Mouse (Mus musculus) heart, embryonic 15.5 days (tissue): ENCODE data around the gene Agpat3. TPM values are rescaled to one million over a fixed set of nuclear protein-coding genes. Genes with fewer than 3 reads are reported as not detected.
A peak's percentile ranks its signal among the peaks of the same experiment; 100 is the strongest.

Experiments
- ATAC-seq: fragments of 200-750 bp; cut with Nextera tagmentation; replicated peaks from 2 replicates; pipeline ENCODE4 v1.8.0; 2017; ENCODE audit warnings: low read depth, moderate TSS enrichment; ENCODE audit not compliant: insufficient number of reproducible peaks, insufficient read depth, low FRiP score
- H3K27ac ChIP-seq: fragments of 300-500 bp; sonication (generic); 2 replicates; pipeline ENCODE4 v1.5.1; 2015; ENCODE audit warnings: mild to moderate bottlenecking, inconsistent platforms
- H3K27me3 ChIP-seq: fragments of 300-500 bp; sonication (generic); 2 replicates; pipeline ENCODE4 v1.6.1; 2015; ENCODE audit warnings: inconsistent platforms
- H3K36me3 ChIP-seq: fragments of 300-500 bp; sonication (generic); 2 replicates; pipeline ENCODE4 v1.6.1; 2015; ENCODE audit warnings: mild to moderate bottlenecking, inconsistent platforms
- H3K4me1 ChIP-seq: fragments of 300-500 bp; sonication (generic); replicated peaks from 2 replicates; pipeline ENCODE4 v1.6.1; 2015; ENCODE audit warnings: inconsistent platforms
- H3K4me2 ChIP-seq: fragments of 300-500 bp; sonication (generic); 2 replicates; pipeline ENCODE4 v1.6.1; 2015; ENCODE audit warnings: inconsistent platforms, mild to moderate bottlenecking, moderate library complexity
- H3K4me3 ChIP-seq: fragments of 300-500 bp; sonication (generic); 2 replicates; pipeline ENCODE4 v1.5.1; 2015; ENCODE audit warnings: mild to moderate bottlenecking, inconsistent platforms
- H3K9ac ChIP-seq: fragments of 300-500 bp; sonication (generic); 2 replicates; pipeline ENCODE4 v1.6.1; 2015; ENCODE audit warnings: mild to moderate bottlenecking, inconsistent platforms
- H3K9me3 ChIP-seq: fragments of 300-500 bp; sonication (generic); replicated peaks from 2 replicates; pipeline ENCODE4 v1.6.1; 2016; ENCODE audit warnings: inconsistent platforms
- WGBS: fragments of 180-500 bp; shearing (Covaris S2); methylation state at CpG from one replicate; pipeline ENCODE4 v1.1.7; 2015; ENCODE audit warnings: mixed read lengths; 5-methylcytosine and 5-hydroxymethylcytosine counted together
- polyA plus RNA-seq: library from polyadenylated mRNA; unstranded; fragments of >200 nt; fragmentation: Nextera tagmentation; extraction: Ambion mirVana; gene quantifications from 2 replicates; pipeline ENCODE4 v1.2.1, GENCODE M21; 2015

The Agpat3 gene
- polyA plus RNA-seq, 1 experiment from 2014 or later = 54.2 TPM

DNA sequence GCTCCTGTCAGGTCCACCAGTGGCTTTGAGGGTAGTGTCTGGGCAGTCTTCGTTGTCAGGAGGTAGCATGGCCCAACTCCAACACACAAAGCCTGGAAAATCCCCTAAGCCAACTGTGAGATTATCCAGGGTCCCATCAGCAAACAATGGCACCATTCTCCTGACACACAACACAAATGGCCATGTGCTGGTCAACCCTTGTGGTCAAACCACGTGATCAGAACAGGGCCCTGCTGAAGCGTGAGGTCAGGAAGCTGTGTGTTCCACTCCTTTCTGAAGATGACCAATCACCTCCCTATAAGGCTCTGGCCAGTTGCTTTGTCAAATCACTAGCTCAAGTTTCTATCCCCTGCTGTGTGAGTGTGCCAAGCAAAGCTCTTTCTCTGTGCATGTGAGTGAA is 47.3 kb downstream of the Agpat3 start:
- Histone ChIP-seq H3K9me3 (no peaks in the 10 kb centered on the region), H3K27me3 (no peaks in the 10 kb centered on the region), H3K4me1 (peaks cover 13% of the 10 kb centered on the region), H3K27ac (no peak overlapping the region), H3K9ac (no peak overlapping the region), H3K36me3 (no peaks in the 10 kb centered on the region), H3K4me3 (no peak overlapping the region), H3K4me2 (no peak overlapping the region)
- ATAC-seq = no peak
- WGBS = 79% methylated on average over 3 of the region's 3 CpGs

DNA sequence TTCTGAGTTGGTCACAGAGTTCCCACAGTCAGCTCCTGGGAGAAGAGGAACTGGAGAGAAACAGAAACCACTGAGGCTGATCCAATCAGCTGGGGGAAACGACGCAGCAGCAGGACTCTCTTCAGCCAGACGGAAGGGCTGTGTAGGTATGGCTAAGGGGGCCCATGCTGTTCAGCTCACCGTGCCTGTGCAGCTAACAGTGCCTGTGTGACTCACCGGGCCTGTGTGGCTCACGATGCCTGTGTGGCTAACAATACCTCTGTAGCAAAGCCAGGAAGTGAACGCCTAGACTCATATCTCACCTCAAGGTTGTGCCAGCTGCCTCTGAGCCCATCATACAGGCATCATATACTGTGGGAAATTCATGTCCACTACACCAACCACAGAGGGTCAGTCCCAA is 48.6 kb downstream of the Agpat3 start:
- no peak overlapping the region for H3K27ac ChIP-seq
- H3K4me1 ChIP-seq = peaks cover 20% of the 10 kb centered on the region
- no peak overlapping the region for H3K9ac ChIP-seq
- no peak overlapping the region for H3K4me2 ChIP-seq
- no peak overlapping the region for H3K4me3 ChIP-seq
- ATAC-seq = no peak
- whole genome bisulfite sequencing = 64% methylated on average over 7 of the region's 7 CpGs
- H3K27me3 ChIP-seq = no peaks in the 10 kb centered on the region
- no peaks in the 10 kb centered on the region for H3K36me3 ChIP-seq
- H3K9me3 ChIP-seq = no peaks in the 10 kb centered on the region

DNA sequence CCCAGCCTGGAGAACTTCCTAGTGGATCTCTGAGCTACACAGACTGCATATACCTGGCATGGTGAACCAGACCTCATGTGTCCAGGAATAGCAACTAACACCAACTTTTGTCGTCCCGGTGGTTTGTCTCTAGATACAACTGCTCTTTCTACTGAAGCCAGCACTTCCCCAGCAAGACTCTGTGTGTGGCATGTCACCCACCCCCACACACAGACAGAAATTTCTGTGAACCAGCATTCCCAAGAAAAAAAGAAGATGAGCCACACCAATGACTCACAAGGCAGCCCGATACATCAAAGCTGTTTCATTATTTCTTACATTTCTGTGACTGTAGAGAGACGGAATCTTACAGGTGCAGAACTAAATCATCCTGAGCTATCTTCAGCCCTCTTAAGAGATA is 52.2 kb downstream of the Agpat3 start:
- Histone ChIP-seq H3K9me3 (no peaks in the 10 kb centered on the region), H3K27ac (no peak overlapping the region), H3K4me1 (peaks cover 36% of the 10 kb centered on the region), H3K9ac (no peak overlapping the region), H3K27me3 (no peaks in the 10 kb centered on the region), H3K4me2 (no peak overlapping the region), H3K36me3 (no peaks in the 10 kb centered on the region), H3K4me3 (no peak overlapping the region)
- WGBS = 62% methylated on average over 4 of the region's 4 CpGs
- ATAC-seq = no peak

DNA sequence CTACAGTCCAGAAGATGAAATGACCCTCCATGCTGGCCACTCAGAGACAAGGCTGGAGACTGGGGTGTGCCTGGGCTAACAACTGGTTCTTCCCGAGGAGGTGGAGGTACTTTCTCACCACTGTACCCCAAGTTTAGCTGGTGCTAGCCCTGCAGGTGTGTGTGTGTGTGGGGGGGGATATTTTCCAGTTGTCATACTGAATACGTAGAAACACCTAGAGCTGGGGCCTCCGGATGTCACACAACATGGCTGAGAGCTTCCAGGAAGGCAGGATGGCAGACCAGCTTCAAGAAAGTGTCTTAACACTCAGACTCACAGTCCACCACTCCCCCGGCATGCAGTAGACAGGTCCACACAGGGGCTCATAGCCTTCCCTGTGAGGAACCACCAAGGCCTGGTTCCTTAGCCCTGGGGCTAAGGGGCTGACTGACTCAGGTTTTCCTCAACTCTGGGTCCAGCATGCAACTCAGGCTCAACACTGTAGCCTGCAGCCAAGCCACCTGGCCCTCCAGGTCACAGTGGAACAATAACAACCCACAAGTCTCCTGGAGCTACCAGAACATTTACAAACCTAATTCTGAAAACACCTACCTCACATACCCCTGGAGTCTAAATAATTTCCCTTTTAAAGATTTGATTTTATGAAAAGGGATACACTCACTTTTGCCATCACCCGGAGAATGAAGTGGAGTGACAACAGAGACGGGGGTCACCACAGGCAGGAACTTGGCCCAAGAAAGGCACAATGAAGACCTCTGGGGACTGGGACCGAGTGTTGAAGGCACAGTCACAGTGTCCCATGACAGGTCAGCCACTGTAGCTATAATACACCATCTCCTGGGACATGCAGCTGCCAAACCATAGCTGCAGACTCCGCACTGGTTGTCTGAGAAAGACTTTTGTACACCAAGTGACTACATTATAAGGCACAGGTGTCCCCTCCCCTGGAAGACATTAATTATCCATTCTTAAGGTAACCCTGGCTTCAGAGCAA is 53.3 kb downstream of the Agpat3 start:
- H3K9ac ChIP-seq = no peak overlapping the region
- peak overlapping the region; percentile 58 for H3K4me2 ChIP-seq
- WGBS = 80% methylated on average over 8 of the region's 8 CpGs
- no peak for ATAC-seq
- H3K4me1 ChIP-seq = peaks cover 39% of the 10 kb centered on the region
- peak overlapping the region; percentile 97 for H3K27ac ChIP-seq
- no peaks in the 10 kb centered on the region for H3K9me3 ChIP-seq
- H3K4me3 ChIP-seq = no peak overlapping the region
- no peaks in the 10 kb centered on the region for H3K36me3 ChIP-seq
- no peaks in the 10 kb centered on the region for H3K27me3 ChIP-seq

- peak overlapping the region; percentile 56 for H3K9ac ChIP-seq
- no peaks in the 10 kb centered on the region for H3K36me3 ChIP-seq
- no peaks in the 10 kb centered on the region for H3K9me3 ChIP-seq
- peak overlapping the region; percentile 58 for H3K4me2 ChIP-seq
- H3K27me3 ChIP-seq = no peaks in the 10 kb centered on the region
- H3K27ac ChIP-seq = peak overlapping the region; percentile 97
- ATAC-seq = peak; percentile 83
- H3K4me1 ChIP-seq = peaks cover 39% of the 10 kb centered on the region
- H3K4me3 ChIP-seq = peak overlapping the region; percentile 38
- WGBS = 28% methylated on average over 15 of the region's 15 CpGs
Observed at GRCm38 (mm10) chr10:78297576-78298484, 54.5 kb downstream of the Agpat3 start.

- ATAC-seq = no peak
- Histone ChIP-seq H3K9me3 (no peaks in the 10 kb centered on the region), H3K36me3 (no peaks in the 10 kb centered on the region), H3K9ac (no peak overlapping the region; the same call in 1 of the 2 replicates), H3K4me3 (peak overlapping the region; percentile 38), H3K27ac (peak overlapping the region; percentile 97), H3K27me3 (no peaks in the 10 kb centered on the region), H3K4me1 (peaks cover 39% of the 10 kb centered on the region), H3K4me2 (peak overlapping the region; percentile 58)
- WGBS = 69% methylated on average over 4 of the region's 4 CpGs
Observed at GRCm38 (mm10) chr10:78296980-78297379, 55.3 kb downstream of the Agpat3 start.

DNA sequence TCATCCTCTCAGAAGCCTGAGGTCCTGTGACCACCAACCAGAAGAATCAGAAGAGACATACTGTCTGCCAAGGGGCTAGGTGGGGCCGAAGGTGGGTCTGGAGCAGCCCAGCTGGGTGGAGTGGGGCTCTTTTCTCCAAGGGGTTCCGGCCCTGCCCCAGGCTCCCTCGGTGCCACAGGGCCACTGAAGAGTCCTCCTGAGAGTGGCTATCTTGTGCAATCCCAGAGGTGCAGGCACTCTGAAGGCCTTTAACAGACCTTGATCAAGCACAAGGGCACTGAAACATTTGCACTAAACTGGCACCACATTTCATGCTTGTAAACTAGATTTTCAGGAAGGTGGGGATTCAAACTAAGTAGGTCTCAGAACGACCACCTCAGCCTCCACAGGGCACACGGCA is 55.9 kb downstream of the Agpat3 start:
- H3K4me3 ChIP-seq = no peak overlapping the region
- peak overlapping the region; percentile 58; the same call in 1 of the 2 replicates for H3K4me2 ChIP-seq
- WGBS = 86% methylated on average over 5 of the region's 5 CpGs
- ATAC-seq = no peak
- H3K36me3 ChIP-seq = no peaks in the 10 kb centered on the region
- H3K4me1 ChIP-seq = peaks cover 39% of the 10 kb centered on the region
- H3K9ac ChIP-seq = no peak overlapping the region
- H3K9me3 ChIP-seq = no peaks in the 10 kb centered on the region
- H3K27ac ChIP-seq = peak overlapping the region; percentile 97
- H3K27me3 ChIP-seq = no peaks in the 10 kb centered on the region

DNA sequence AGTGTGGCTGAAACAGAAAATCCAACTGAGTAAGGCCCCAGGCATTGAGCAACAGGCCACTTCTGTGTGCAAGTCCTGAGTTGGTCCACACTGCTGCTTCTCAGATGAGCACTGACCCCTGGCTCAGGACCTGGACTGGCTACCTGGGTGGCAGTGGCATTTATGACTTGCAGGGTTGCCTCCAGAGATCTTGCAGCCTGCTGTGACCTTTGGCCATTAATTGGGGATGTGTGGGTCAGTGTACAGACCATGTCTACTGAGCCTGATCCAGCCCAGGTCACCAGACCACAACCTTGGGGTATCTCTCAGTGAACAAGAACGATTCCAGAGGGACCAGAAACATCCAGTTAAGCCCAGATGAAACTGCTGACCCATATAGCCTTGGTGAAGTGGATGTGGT is 58.7 kb downstream of the Agpat3 start:
- H3K27me3 ChIP-seq = no peaks in the 10 kb centered on the region
- H3K36me3 ChIP-seq = no peaks in the 10 kb centered on the region
- peaks cover 36% of the 10 kb centered on the region for H3K4me1 ChIP-seq
- ATAC-seq = no peak
- no peak overlapping the region for H3K4me3 ChIP-seq
- 79% methylated on average over 1 of the region's 1 CpGs for WGBS
- H3K4me2 ChIP-seq = no peak overlapping the region
- no peaks in the 10 kb centered on the region for H3K9me3 ChIP-seq
- H3K9ac ChIP-seq = no peak overlapping the region
- H3K27ac ChIP-seq = no peak overlapping the region

DNA sequence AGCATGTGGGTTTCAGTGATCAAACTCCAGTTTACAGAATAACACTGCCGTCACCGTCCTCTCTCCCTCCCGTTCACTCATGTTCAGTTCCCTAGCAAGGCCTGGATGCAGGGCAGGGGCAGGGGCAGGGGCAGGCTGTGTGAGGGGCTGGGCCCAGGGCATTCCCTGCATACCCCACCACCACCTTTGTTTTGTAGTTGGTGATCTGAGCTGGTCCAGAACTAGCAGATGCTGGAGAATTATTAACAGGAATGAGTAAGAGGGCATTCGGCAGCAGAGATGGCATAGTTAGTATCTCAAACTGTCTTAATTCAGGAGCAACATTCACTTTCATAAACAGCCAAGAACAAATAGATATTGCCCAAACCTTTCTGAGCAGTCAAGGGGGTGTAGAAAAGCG is 59.9 kb downstream of the Agpat3 start:
- no peak overlapping the region for H3K4me2 ChIP-seq
- no peak for ATAC-seq
- H3K27ac ChIP-seq = no peak overlapping the region
- no peaks in the 10 kb centered on the region for H3K9me3 ChIP-seq
- H3K9ac ChIP-seq = no peak overlapping the region
- H3K27me3 ChIP-seq = no peaks in the 10 kb centered on the region
- peaks cover 24% of the 10 kb centered on the region for H3K4me1 ChIP-seq
- peaks cover 4% of the 10 kb centered on the region; the same call in 1 of the 2 replicates for H3K36me3 ChIP-seq
- no peak overlapping the region for H3K4me3 ChIP-seq
- WGBS = 91% methylated on average over 5 of the region's 5 CpGs

DNA sequence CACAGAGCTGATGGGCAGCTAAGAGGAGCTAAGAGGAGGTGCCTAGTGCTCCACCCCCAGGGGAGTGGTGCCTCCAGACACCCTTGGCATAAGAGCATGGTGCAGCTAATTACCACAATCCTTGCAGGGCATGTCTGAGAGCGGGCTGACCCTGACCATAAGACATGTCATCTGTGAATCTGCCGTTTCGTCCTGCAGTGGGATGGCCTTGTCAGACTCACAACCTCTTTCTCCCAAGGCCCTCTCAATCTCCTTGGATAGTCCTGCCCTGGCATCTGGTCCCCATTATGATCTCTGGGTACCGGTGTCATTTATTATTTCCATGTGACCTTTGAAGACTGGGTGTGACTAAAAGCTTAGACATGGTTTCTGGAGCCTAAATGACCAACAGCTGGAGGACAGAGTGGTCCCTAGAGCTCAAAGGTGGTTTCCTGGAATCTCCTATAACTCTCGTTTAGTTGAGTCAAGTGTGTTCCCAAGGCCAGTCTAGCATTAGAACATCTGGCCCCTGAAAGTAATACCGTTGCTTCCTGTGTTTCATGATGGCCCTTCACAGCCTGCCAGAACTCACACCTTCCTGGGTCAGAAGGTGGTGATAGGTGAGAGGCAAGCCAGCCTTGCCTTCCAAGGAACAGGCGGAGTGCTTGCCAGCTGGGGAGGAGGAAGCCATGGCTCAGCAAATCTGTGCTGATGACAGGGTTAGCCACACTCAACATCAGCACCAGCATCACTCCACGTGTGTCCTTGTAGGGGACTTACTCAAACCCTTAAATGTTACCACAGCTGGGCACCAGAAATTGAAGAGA is 61.4 kb downstream of the Agpat3 start:
- 68% methylated on average over 8 of the region's 8 CpGs for WGBS
- Histone ChIP-seq H3K4me3 (no peak overlapping the region), H3K27me3 (no peaks in the 10 kb centered on the region), H3K4me1 (peaks cover 11% of the 10 kb centered on the region), H3K4me2 (no peak overlapping the region), H3K9me3 (no peaks in the 10 kb centered on the region), H3K36me3 (peaks cover 18% of the 10 kb centered on the region; the same call in 1 of the 2 replicates), H3K27ac (no peak overlapping the region), H3K9ac (no peak overlapping the region)
- no peak for ATAC-seq
